Comparison of ENCODE assay signal across 9 mouse cellular contexts in the genomic region with DNA sequence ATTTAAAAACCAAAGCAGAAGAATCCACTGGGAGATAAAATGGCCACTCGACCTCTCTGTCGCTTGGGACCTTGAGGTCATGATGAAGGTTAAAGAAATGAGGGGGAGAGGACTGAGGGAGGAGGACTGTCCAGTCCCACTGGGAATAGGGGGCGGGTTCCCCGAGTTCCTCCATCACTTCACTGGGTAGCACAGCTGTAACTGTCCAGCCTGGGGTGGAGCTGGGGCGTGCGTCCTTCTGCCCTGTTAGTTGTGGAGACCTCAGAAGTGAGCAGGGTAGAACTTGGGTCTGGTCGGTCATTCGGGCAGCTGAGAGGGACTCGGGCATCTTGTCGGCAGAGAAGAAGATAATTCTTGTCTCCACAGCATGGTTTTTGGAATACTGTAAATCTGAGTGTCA. TPM values are rescaled to one million over a fixed set of nuclear protein-coding genes. Genes with fewer than 3 reads are reported as not detected.
DNase-seq lines count a peak whose midpoint lies in the region; ATAC-seq and TF ChIP-seq lines count a peak whose summit lies in the region.
"Had no signal": no experiment of that assay in that cellular context is flagged by ENCODE, and none has a peak within 500 bp of the region (broad histone marks: within the 10 kb centered on the region; RNA-seq: fewer than 3 reads in every experiment).

No protein-coding gene starts in this region.

- peaks cover 3% of the 10 kb centered on the region; the same call in 1 of the 2 replicates for H3K9me3 ChIP-seq in erythroblast, embryonic 14.5 days (ENCODE audit: control insufficient read depth, low read length)
- H3K9me3 ChIP-seq in forebrain, postnatal 0 days (ENCODE audit: low read length): no peaks in the 10 kb centered on the region
- H3K9me3 ChIP-seq in liver, embryonic 13.5 days (replicated peaks): no peaks in the 10 kb centered on the region

- peaks cover 4% of the 10 kb centered on the region for H3K4me1 ChIP-seq in erythroblast, embryonic 14.5 days (ENCODE audit: control insufficient read depth)
- H3K4me1 ChIP-seq in forebrain, postnatal 0 days (ENCODE audit: insufficient read depth): no peaks in the 10 kb centered on the region
- no peaks in the 10 kb centered on the region; the same call in 1 of the 2 replicates for H3K4me1 ChIP-seq in liver, embryonic 13.5 days (replicated peaks)

- DNase-seq in B cell, adult 2 months: peak; percentile 42 to 53
- no peak for DNase-seq in forebrain, postnatal 0 days
- DNase-seq in liver, embryonic 13.5 days: no peak
- DNase-seq in spleen, postnatal 10 days (ENCODE audit: low spot score in 2 of 2): no peak
- DNase-seq in cerebellum, postnatal 25 days: no peak
- DNase-seq in urinary bladder, postnatal 10 days (ENCODE audit: low spot score): no peak

- H3K4me2 ChIP-seq in forebrain, postnatal 0 days (ENCODE audit: low read depth): peak overlapping the region; percentile 68
- peak overlapping the region; percentile 71 for H3K4me2 ChIP-seq in liver, embryonic 13.5 days

- TF ChIP-seq CTCF in forebrain, postnatal 0 days (IDR thresholded peaks at IDR 0.05; ENCODE audit: low read depth): no peak

- peak overlapping the region; percentile 45 for H3K4me3 ChIP-seq in erythroblast, embryonic 14.5 days (replicated peaks)
- H3K4me3 ChIP-seq in forebrain, postnatal 0 days (ENCODE audit: low read depth, low read length): peak overlapping the region; percentile 58
- H3K4me3 ChIP-seq in liver, embryonic 13.5 days (replicated peaks): peak overlapping the region; percentile 57

- 29% methylated on average over 10 of the region's 10 CpGs for WGBS in forebrain, postnatal 0 days
- WGBS in liver, embryonic 13.5 days (ENCODE audit: insufficient replicate concordance): 27% methylated on average over 10 of the region's 10 CpGs

- H3K27ac ChIP-seq in forebrain, postnatal 0 days (ENCODE audit: low read depth, low read length): no peak overlapping the region
- no peak overlapping the region for H3K27ac ChIP-seq in liver, embryonic 13.5 days

- H3K36me3 ChIP-seq in erythroblast, embryonic 14.5 days (ENCODE audit: control insufficient read depth): no peaks in the 10 kb centered on the region
- no peaks in the 10 kb centered on the region for H3K36me3 ChIP-seq in forebrain, postnatal 0 days (ENCODE audit: insufficient read depth)
- no peaks in the 10 kb centered on the region for H3K36me3 ChIP-seq in liver, embryonic 13.5 days

- H3K27me3 ChIP-seq in erythroblast, embryonic 14.5 days (ENCODE audit: control insufficient read depth): peaks cover 3% of the 10 kb centered on the region; the same call in 1 of the 2 replicates
- no peaks in the 10 kb centered on the region for H3K27me3 ChIP-seq in forebrain, postnatal 0 days (ENCODE audit: insufficient read depth, low read length)
- peaks cover 7% of the 10 kb centered on the region; the same call in 1 of the 2 replicates for H3K27me3 ChIP-seq in liver, embryonic 13.5 days

- ATAC-seq in erythroblast, adult 5-6 weeks (replicated peaks; ENCODE audit: low FRiP score, poor library complexity, severe bottlenecking): no peak
- ATAC-seq in forebrain, postnatal 0 days: no peak
- ATAC-seq in liver, embryonic 13.5 days (ENCODE audit: low read depth): no peak

- peak overlapping the region; percentile 69 for H3K9ac ChIP-seq in forebrain, postnatal 0 days
- H3K9ac ChIP-seq in liver, embryonic 13.5 days: peak overlapping the region; percentile 61

RNA-seq across cellular contexts. Expression of gene H2-Eb1, which starts 3.6 kb away (rescaled TPM):
- polyA plus RNA-seq in erythroblast, embryonic 14.5 days (2012): 0.05 TPM in 1 of 2 replicates, not detected in the other
- total RNA-seq in erythroblast, adult 5-6 weeks (2015; ENCODE audit: low replicate concordance): 6.5 and 9.8 TPM in 2 replicates
- 15.9 and 53.1 TPM in 2 replicates for total RNA-seq in erythroblast, adult 5-6 weeks (2017; ENCODE audit: low replicate concordance)
- total RNA-seq in forebrain, postnatal 0 days (2014; rRNA removed): 1.5 and 2.1 TPM in 2 replicates
- 2.5 and 2.7 TPM in 2 replicates for polyA plus RNA-seq in forebrain, postnatal 0 days (2015; fragmentation: Nextera tagmentation; extraction: Ambion mirVana)
- 0.81 and 0.88 TPM in 2 replicates for polyA plus RNA-seq in liver, embryonic 13.5 days (2015; fragmentation: Nextera tagmentation; extraction: Ambion mirVana)
- polyA plus RNA-seq: C2C12 had no signal

RNA-seq across cellular contexts. Expression of gene H2-Eb2, which starts 16.2 kb away (rescaled TPM):
- not detected in 2 replicates for polyA plus RNA-seq in erythroblast, embryonic 14.5 days (2012)
- not detected in 2 replicates for total RNA-seq in erythroblast, adult 5-6 weeks (2015; ENCODE audit: low replicate concordance)
- not detected in 2 replicates for total RNA-seq in erythroblast, adult 5-6 weeks (2017; ENCODE audit: low replicate concordance)
- 0.15 TPM in 1 of 2 replicates, not detected in the other for total RNA-seq in forebrain, postnatal 0 days (2014; rRNA removed)
- 0.04 TPM in 1 of 2 replicates, not detected in the other for polyA plus RNA-seq in forebrain, postnatal 0 days (2015; fragmentation: Nextera tagmentation; extraction: Ambion mirVana)
- polyA plus RNA-seq in liver, embryonic 13.5 days (2015; fragmentation: Nextera tagmentation; extraction: Ambion mirVana): not detected in 2 replicates
- polyA plus RNA-seq: C2C12 had no signal

RNA-seq across cellular contexts. Expression of gene H2-Aa, which starts 21.6 kb away (rescaled TPM):
- not detected in 2 replicates for polyA plus RNA-seq in erythroblast, embryonic 14.5 days (2012)
- total RNA-seq in erythroblast, adult 5-6 weeks (2015; ENCODE audit: low replicate concordance): 92.2 and 127 TPM in 2 replicates
- total RNA-seq in erythroblast, adult 5-6 weeks (2017; ENCODE audit: low replicate concordance): 32.1 and 32.2 TPM in 2 replicates
- total RNA-seq in forebrain, postnatal 0 days (2014; rRNA removed): 0.14 and 0.85 TPM in 2 replicates
- polyA plus RNA-seq in forebrain, postnatal 0 days (2015; fragmentation: Nextera tagmentation; extraction: Ambion mirVana): 0.59 and 0.73 TPM in 2 replicates
- polyA plus RNA-seq in liver, embryonic 13.5 days (2015; fragmentation: Nextera tagmentation; extraction: Ambion mirVana): 0.96 TPM in 2 replicates
- polyA plus RNA-seq: C2C12 had no signal

RNA-seq across cellular contexts. Expression of gene Btnl2, which starts 45.4 kb away (rescaled TPM):
- not detected in 2 replicates for polyA plus RNA-seq in erythroblast, embryonic 14.5 days (2012)
- total RNA-seq in erythroblast, adult 5-6 weeks (2015; ENCODE audit: low replicate concordance): 0.96 TPM in 1 of 2 replicates, not detected in the other
- 0.09 and 0.42 TPM in 2 replicates for total RNA-seq in erythroblast, adult 5-6 weeks (2017; ENCODE audit: low replicate concordance)
- total RNA-seq in forebrain, postnatal 0 days (2014; rRNA removed): not detected in 2 replicates
- not detected in 2 replicates for polyA plus RNA-seq in forebrain, postnatal 0 days (2015; fragmentation: Nextera tagmentation; extraction: Ambion mirVana)
- 0.05 TPM in 1 of 2 replicates, not detected in the other for polyA plus RNA-seq in liver, embryonic 13.5 days (2015; fragmentation: Nextera tagmentation; extraction: Ambion mirVana)
- polyA plus RNA-seq: C2C12 had no signal

RNA-seq across cellular contexts. Expression of gene H2-Ab1, which starts 51.7 kb away (rescaled TPM):
- 0.14 TPM in 1 of 2 replicates, not detected in the other for polyA plus RNA-seq in erythroblast, embryonic 14.5 days (2012)
- 60.8 and 138 TPM in 2 replicates for total RNA-seq in erythroblast, adult 5-6 weeks (2015; ENCODE audit: low replicate concordance)
- 38.6 and 79.7 TPM in 2 replicates for total RNA-seq in erythroblast, adult 5-6 weeks (2017; ENCODE audit: low replicate concordance)
- 0.38 and 2.0 TPM in 2 replicates for total RNA-seq in forebrain, postnatal 0 days (2014; rRNA removed)
- 1.8 and 2.1 TPM in 2 replicates for polyA plus RNA-seq in forebrain, postnatal 0 days (2015; fragmentation: Nextera tagmentation; extraction: Ambion mirVana)
- polyA plus RNA-seq in liver, embryonic 13.5 days (2015; fragmentation: Nextera tagmentation; extraction: Ambion mirVana): 2.2 and 2.3 TPM in 2 replicates
- polyA plus RNA-seq: C2C12 had no signal

Comparison
In these comparisons a context has a peak if more than half of its experiments do, and no peak if none do; other contexts are left out.
1. DNase-seq: peak in B cell, adult 2 months (2 of 2); none in forebrain, postnatal 0 days (single experiment), liver, embryonic 13.5 days (single experiment), spleen, postnatal 10 days (0 of 2), cerebellum, postnatal 25 days (0 of 2) and urinary bladder, postnatal 10 days (single experiment).
2. Peak in every context shown above with its lines, with median percentiles within 50 percentile points of each other: H3K4me3 ChIP-seq.